Mouse (Mus musculus) kidney, adult 2 months (tissue): ENCODE measurements around the gene Prdm9.

Source experiments
- CTCF ChIP-seq: fragments of 200-500 bp; conservative IDR thresholded peaks from 2 replicates; pipeline ENCODE4 v1.5.1; 2011; ENCODE audit warnings: low read depth, mild to moderate bottlenecking, control low read depth, low read length, moderate library complexity, mixed read lengths; ENCODE audit not compliant: insufficient read depth, insufficient read length
- POLR2A ChIP-seq: fragments of 200-500 bp; IDR thresholded peaks from one replicate; pipeline ENCODE4 v1.6.1; 2011; ENCODE audit warnings: low read depth, low read length, control low read depth

DNA sequence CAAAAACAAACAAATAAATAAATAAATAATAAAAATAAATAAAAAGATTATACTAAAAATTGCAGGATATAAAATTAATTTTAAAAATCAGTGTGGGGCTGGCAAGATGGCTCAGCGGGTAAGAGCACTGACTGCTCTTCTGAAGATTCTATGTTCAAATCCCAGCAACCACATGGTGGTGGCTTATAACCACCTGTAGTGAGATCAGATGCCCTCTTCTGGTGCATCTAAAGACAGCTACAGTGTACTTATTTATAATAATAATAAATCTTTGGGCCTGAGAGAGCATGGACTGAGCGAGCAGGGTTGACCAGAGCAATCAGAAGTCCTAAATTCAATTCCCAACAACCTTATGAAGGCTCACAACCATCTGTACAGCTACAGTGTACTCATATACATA, 4.2 kb downstream of the Prdm9 start:
- TF ChIP-seq CTCF (no peak), POLR2A (no peak)
